Mouse (Mus musculus) heart, postnatal 14 days (tissue): Measurements from ENCODE around the gene Wwox. TPM values are rescaled to one million over a fixed set of nuclear protein-coding genes. Genes with fewer than 3 reads are reported as not detected.
A peak's percentile ranks its signal among the peaks of the same experiment; 100 is the strongest.

Experiments used
- DNase-seq, 2 experiments: peaks; one replicate each; pipeline ENCODE4 v3.0.0; 2021 to 2022
- intact Hi-C: fragments of 180-260 bp; cut with DNase I; formaldehyde crosslinking; loops from one replicate; pipeline ENCODE4 v1.15.1; 2025
- long read RNA-seq, 2 experiments: library from polyadenylated mRNA; stranded (forward); transcript quantifications; one replicate each; pipeline ENCODE4 v2.0.0; 2021
- total RNA-seq, 2 experiments: library from RNA; stranded (reverse); gene quantifications; 2 replicates each; pipeline ENCODE4 v1.2.3; 2021

Wwox gene
- total RNA-seq: 1 to 10 TPM; 5.6 to 6.5 TPM
- long read RNA-seq, experiment 1, partial matches to known transcripts: 1 of 3 reads
- long read RNA-seq, experiment 1, other reads (novel, unspliced or antisense): 1 of 3 reads
- long read RNA-seq, experiment 2, partial matches to known transcripts: 0 of 4 reads
- long read RNA-seq, experiment 2, other reads (novel, unspliced or antisense): 3 of 4 reads

- intact Hi-C loops: loop anchor here (5.0 kb wide), 2 partner anchors 357 to 772 kb away; no protein-coding TSS in a partner anchor
- DNase-seq: peak; percentile 100
Observed at GRCm38 (mm10) chr8:114439334-114440204, at the start of gene Wwox. Gene Wwox (plus strand): TSS chr8:114439655.

GRCm38 (mm10) chr8:114390465-114391254 is 48.8 kb upstream of the Wwox start:
- intact Hi-C loops: no loop called here
- DNase-seq: no peak

GRCm38 (mm10) chr8:114398326-114398725 is 41.1 kb upstream of the Wwox start:
- intact Hi-C loops: no loop called here
- DNase-seq: no peak

- intact Hi-C loops: no loop called here
- DNase-seq: no peak
Observed at GRCm38 (mm10) chr8:114399273-114399672, 40.2 kb upstream of the Wwox start.

- intact Hi-C loops: no loop called here
- DNase-seq: no peak
Observed at GRCm38 (mm10) chr8:114401679-114402078, 37.8 kb upstream of the Wwox start.

- intact Hi-C loops: no loop called here
- DNase-seq: no peak
Observed at GRCm38 (mm10) chr8:114411421-114411820, 28.0 kb upstream of the Wwox start.

GRCm38 (mm10) chr8:114417786-114418185 is 21.7 kb upstream of the Wwox start, which contains the start of gene Clec3a:
Gene Clec3a (plus strand): TSS chr8:114418086.
- DNase-seq: no peak
- intact Hi-C loops: no loop called here

GRCm38 (mm10) chr8:114418486-114418885 is 21.0 kb upstream of the Wwox start:
- intact Hi-C loops: no loop called here
- no peak for DNase-seq

GRCm38 (mm10) chr8:114418904-114419303 is 20.6 kb upstream of the Wwox start:
- intact Hi-C loops: no loop called here
- DNase-seq: no peak

- intact Hi-C loops: no loop called here
- DNase-seq: no peak
Observed at GRCm38 (mm10) chr8:114421544-114421943, 17.9 kb upstream of the Wwox start.

GRCm38 (mm10) chr8:114438236-114438635 is 1.2 kb upstream of the Wwox start:
- peak; percentile 55 to 62 for DNase-seq
- intact Hi-C loops: loop anchor here (5.0 kb wide), 2 partner anchors 356 to 771 kb away; no protein-coding TSS in a partner anchor

- intact Hi-C loops: no loop called here
- no peak for DNase-seq
Observed at GRCm38 (mm10) chr8:114440205-114440589, 742 bp downstream of the Wwox start.

GRCm38 (mm10) chr8:114441616-114442015 is 2.2 kb downstream of the Wwox start:
- intact Hi-C loops: no loop called here
- DNase-seq: peak in 1 of 2 experiments; percentile 22

GRCm38 (mm10) chr8:114446884-114447283 is 7.4 kb downstream of the Wwox start:
- DNase-seq: no peak
- intact Hi-C loops: no loop called here

- intact Hi-C loops: loop anchor here (5.0 kb wide), 6 partner anchors 90 to 1985 kb away; partner anchors contain the start of gene Maf
- no peak for DNase-seq
Observed at GRCm38 (mm10) chr8:114452278-114452677, 12.8 kb downstream of the Wwox start.

GRCm38 (mm10) chr8:114452781-114453221 is 13.3 kb downstream of the Wwox start:
- peak; percentile 75 to 82 for DNase-seq
- intact Hi-C loops: loop anchor here (5.0 kb wide), 6 partner anchors 90 to 1984 kb away; partner anchors contain the start of gene Maf

GRCm38 (mm10) chr8:114455302-114455701 is 15.8 kb downstream of the Wwox start:
- intact Hi-C loops: no loop called here
- DNase-seq: no peak

GRCm38 (mm10) chr8:114455953-114456352 is 16.5 kb downstream of the Wwox start:
- peak; percentile 25 to 33 for DNase-seq
- intact Hi-C loops: no loop called here

GRCm38 (mm10) chr8:114458113-114458784 is 18.8 kb downstream of the Wwox start:
- peak; percentile 34 to 46 for DNase-seq
- intact Hi-C loops: no loop called here

GRCm38 (mm10) chr8:114460600-114460999 is 21.1 kb downstream of the Wwox start:
- no peak for DNase-seq
- intact Hi-C loops: no loop called here
